Mouse (Mus musculus): ENCODE results near the gene Polh. TPM values are rescaled to one million over a fixed set of nuclear protein-coding genes. Genes with fewer than 3 reads are reported as not detected.

The Polh gene
- polyA plus RNA-seq, 1 experiment from 2014 or later, result 10.5 TPM

DNA sequence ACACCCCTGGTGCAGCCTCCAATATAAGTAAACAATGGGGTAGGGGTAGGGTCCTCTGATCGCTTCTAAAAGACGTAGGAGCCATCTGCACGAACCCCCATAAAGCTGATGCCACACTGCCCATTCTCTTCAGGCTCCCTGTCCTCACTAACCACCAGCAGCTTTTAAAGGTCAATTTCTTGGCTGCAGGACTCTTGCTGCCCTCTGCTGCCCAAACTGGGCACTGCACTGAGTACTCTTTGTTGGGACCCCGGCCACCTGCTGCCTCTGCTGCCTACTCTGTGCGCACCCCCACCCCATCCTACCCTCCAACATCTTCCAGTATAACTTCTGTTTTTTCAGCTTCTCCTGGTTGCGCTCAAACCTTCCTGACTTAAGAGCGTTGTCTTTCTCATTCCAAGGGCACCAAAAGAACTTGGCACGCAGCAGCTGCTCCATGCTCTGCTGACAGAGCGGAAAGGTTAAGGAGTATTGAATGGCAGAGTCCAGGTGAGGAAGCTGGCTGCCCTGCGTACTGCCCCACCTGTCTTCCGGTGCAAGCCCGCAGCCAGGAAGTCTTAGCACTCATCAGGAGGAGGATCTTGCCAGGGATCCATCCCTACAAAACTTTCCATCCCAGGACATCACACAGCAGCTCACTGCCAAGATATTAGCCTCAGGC, 70.3 kb downstream of the Polh start:
- DNase-seq (ENCODE audit: low spot score), result peak; percentile 84
- Histone ChIP-seq H3K4me3 (replicated peaks; ENCODE audit: low read depth, low read length) (no peak overlapping the region), H3K36me3 (ENCODE audit: insufficient read depth, low read length) (peaks cover 16% of the 10 kb centered on the region), H3K4me2 (ENCODE audit: low read length) (0 out of 2 replicates have a peak overlapping the region, but pooled peaks have one; percentile 8), H3K4me1 (replicated peaks; ENCODE audit: insufficient read depth, low read length) (no peaks in the 10 kb centered on the region), H3K9me3 (replicated peaks; ENCODE audit: low read length) (no peaks in the 10 kb centered on the region), H3K27ac (no peak overlapping the region), H3K9ac (ENCODE audit: low read depth, low read length) (no peak overlapping the region), H3K27me3 (ENCODE audit: insufficient read depth, low read length) (no peaks in the 10 kb centered on the region)
- WGBS, result 11% methylated on average over 12 of the region's 12 CpGs
- peak; percentile 80 for ATAC-seq (replicated peaks; ENCODE audit: low FRiP score, low read depth)
- peak; percentile 92 for TF ChIP-seq CTCF (IDR thresholded peaks at IDR 0.05; ENCODE audit: low read depth)

DNA sequence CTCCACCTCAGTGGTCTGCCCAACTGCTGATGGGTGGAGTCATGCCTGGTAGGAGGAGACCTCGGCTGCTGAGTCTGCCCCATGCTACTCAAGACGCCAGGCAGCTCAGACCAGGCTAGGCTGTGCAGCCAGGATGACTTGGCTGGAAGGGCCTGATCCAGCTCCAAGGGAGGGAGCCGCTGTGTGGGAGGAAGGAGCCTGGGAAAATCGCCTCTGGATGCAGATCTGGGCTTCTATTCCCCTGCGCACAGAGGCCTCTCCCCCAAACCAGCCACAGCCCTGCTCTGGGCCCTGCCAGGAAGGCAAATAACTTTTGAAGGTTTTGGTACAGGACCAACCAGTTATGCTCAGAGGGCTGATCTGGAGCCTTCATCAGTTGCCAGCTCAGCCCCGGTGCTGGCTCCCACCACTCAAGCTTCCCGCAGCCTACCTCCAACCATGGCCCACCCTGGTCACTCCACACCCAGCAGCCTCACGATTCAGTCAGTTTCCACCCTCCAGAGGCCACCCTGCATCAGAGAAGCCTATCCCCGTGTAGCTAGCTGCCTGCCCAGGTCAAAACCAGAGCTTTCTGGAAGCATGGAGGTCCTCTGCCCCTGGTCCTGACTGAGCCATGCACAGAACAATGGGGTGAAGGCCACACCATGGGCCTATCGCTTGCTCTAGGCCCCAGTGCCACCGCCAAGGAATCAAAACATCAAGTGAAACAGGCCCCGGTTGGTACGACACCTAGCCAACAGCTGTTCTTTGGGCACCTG, 72.5 kb downstream of the Polh start:
- ATAC-seq (replicated peaks; ENCODE audit: low FRiP score, low read depth) (peak; percentile 21; the same call in 1 of the 2 replicates), DNase-seq (ENCODE audit: low spot score) (peak; percentile 14)
- Histone ChIP-seq H3K9me3 (replicated peaks; ENCODE audit: low read length) (no peaks in the 10 kb centered on the region), H3K36me3 (ENCODE audit: insufficient read depth, low read length) (peaks cover 39% of the 10 kb centered on the region), H3K27ac (no peak overlapping the region), H3K4me1 (replicated peaks; ENCODE audit: insufficient read depth, low read length) (no peaks in the 10 kb centered on the region; the same call in 1 of the 2 replicates), H3K4me3 (replicated peaks; ENCODE audit: low read depth, low read length) (no peak overlapping the region), H3K9ac (ENCODE audit: low read depth, low read length) (no peak overlapping the region), H3K4me2 (ENCODE audit: low read length) (no peak overlapping the region), H3K27me3 (ENCODE audit: insufficient read depth, low read length) (no peaks in the 10 kb centered on the region)
- WGBS, result 63% methylated on average over 13 of the region's 13 CpGs
- TF ChIP-seq CTCF (IDR thresholded peaks at IDR 0.05; ENCODE audit: low read depth), result no peak

DNA sequence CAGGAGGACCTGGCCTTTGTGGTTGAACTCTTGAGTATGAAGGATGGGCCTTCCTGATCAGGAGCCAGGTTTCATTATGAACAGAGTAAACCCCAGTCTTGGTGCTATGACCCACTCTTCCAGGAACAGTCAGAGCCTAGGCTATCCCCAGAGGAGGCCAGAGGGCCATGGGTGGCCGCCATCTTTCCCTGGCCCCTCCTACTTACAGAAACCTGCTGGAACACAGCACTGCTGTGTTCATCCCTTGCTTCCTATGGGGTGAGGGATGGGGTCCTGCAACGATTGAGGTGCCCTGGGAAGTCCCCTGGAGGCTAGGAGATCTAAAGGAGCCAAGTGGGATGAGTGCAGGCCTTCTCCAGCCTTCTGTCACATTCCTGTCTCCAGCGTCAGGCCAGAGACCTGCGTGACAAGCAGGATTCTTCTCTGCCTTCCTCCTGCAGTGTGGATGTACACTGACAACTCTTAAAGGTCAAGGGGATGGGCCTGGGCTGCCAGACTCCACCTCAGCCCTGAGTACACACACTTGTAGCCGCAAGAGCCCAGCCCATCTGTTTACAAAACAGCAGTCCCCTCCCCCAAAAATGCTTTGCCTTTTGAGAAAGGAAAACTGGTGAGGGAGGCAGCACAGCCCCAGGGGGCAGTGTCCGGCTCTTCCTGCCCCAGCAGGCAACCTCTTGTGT, 74.5 kb downstream of the Polh start:
- no peak for TF ChIP-seq CTCF (IDR thresholded peaks at IDR 0.05; ENCODE audit: low read depth)
- Histone ChIP-seq H3K4me3 (replicated peaks; ENCODE audit: low read depth, low read length) (no peak overlapping the region), H3K9ac (ENCODE audit: low read depth, low read length) (no peak overlapping the region), H3K27me3 (ENCODE audit: insufficient read depth, low read length) (no peaks in the 10 kb centered on the region), H3K36me3 (ENCODE audit: insufficient read depth, low read length) (peaks cover 50% of the 10 kb centered on the region), H3K9me3 (replicated peaks; ENCODE audit: low read length) (no peaks in the 10 kb centered on the region), H3K4me2 (ENCODE audit: low read length) (no peak overlapping the region), H3K4me1 (replicated peaks; ENCODE audit: insufficient read depth, low read length) (no peaks in the 10 kb centered on the region; the same call in 1 of the 2 replicates), H3K27ac (no peak overlapping the region)
- no peak for DNase-seq (ENCODE audit: low spot score)
- ATAC-seq (replicated peaks; ENCODE audit: low FRiP score, low read depth), result no peak
- 86% methylated on average over 6 of the region's 6 CpGs for WGBS

DNA sequence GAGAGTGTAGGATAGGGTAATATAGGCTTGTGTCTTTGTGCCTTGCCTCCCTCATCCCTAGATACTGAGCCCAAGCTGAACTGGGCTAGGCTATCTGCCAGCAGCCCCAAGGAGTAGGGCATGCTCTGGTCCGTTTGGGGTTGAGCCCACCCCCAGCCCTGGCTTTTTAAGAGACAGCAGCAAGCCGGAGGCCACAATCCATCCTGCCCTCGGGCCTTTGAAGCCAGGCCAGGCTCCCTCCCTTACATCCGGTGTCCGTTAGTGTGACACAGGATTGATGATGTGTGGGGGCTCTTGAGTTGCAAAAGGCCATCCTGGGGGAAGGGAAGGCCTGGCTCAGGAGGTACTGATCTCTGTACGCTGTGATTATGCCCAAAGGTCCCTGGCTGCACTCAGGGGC, 75.8 kb downstream of the Polh start:
- DNase-seq (ENCODE audit: low spot score), result peak; percentile 33

DNA sequence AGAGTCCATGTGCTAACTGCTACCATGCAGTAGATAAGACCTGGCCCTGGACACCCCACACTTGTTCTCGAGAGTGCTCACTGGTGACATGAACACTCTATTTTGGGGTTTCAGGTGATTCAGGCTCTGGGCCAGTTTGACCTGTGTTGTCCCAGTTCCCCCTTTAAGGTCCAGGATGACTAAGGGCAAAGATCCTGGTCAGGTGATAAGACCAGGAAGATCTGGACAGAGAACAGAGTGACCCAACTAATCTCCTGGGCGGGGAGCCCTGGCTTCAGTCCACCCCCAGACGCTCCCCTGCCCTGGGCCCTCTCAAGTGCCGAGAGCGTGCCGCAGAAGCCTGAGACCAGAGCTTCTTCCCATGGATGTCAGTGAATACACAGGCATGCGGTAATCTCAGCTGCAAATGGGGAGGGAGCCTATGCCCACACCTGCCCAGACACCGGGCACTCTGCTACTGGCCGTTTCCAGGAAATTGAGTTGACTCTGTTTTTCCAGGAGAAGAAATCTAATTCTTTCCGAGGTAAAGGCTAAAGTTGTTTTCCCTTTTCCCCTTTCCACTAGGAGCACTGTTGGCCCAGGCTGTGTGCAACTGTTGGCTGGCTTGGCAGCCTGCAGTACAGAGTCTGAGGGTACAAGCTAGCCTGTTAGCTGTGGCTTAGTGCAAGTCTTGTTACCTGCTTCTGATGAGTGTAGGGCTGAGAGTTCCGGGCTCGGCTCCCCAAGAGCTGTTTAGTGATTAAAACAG, 78.3 kb downstream of the Polh start:
- Histone ChIP-seq H3K27ac (no peak overlapping the region), H3K4me2 (ENCODE audit: low read length) (no peak overlapping the region), H3K9me3 (replicated peaks; ENCODE audit: low read length) (no peaks in the 10 kb centered on the region), H3K4me3 (replicated peaks; ENCODE audit: low read depth, low read length) (no peak overlapping the region), H3K36me3 (ENCODE audit: insufficient read depth, low read length) (peaks cover 75% of the 10 kb centered on the region), H3K4me1 (replicated peaks; ENCODE audit: insufficient read depth, low read length) (no peaks in the 10 kb centered on the region; the same call in 1 of the 2 replicates), H3K27me3 (ENCODE audit: insufficient read depth, low read length) (no peaks in the 10 kb centered on the region), H3K9ac (ENCODE audit: low read depth, low read length) (no peak overlapping the region)
- ATAC-seq (replicated peaks; ENCODE audit: low FRiP score, low read depth), result no peak
- DNase-seq (ENCODE audit: low spot score), result no peak
- TF ChIP-seq CTCF (IDR thresholded peaks at IDR 0.05; ENCODE audit: low read depth), result no peak
- 80% methylated on average over 12 of the region's 12 CpGs for WGBS

More for the DNA sequence above, 75.8 kb downstream of the Polh start:
- Histone ChIP-seq H3K9ac (ENCODE audit: low read depth, low read length) (no peak overlapping the region), H3K9me3 (replicated peaks; ENCODE audit: low read length) (no peaks in the 10 kb centered on the region), H3K4me3 (replicated peaks; ENCODE audit: low read depth, low read length) (no peak overlapping the region), H3K36me3 (ENCODE audit: insufficient read depth, low read length) (peaks cover 61% of the 10 kb centered on the region), H3K4me1 (replicated peaks; ENCODE audit: insufficient read depth, low read length) (no peaks in the 10 kb centered on the region; the same call in 1 of the 2 replicates), H3K27ac (peak overlapping the region; percentile 19; the same call in 1 of the 2 replicates), H3K27me3 (ENCODE audit: insufficient read depth, low read length) (no peaks in the 10 kb centered on the region), H3K4me2 (ENCODE audit: low read length) (no peak overlapping the region)
- TF ChIP-seq CTCF (IDR thresholded peaks at IDR 0.05; ENCODE audit: low read depth), result no peak
- 34% methylated on average over 6 of the region's 6 CpGs for WGBS
- no peak for ATAC-seq (replicated peaks; ENCODE audit: low FRiP score, low read depth)

Data from kidney, postnatal 0 days (tissue).